Mouse (Mus musculus): ENCODE results near the gene Zfyve27.

DNA sequence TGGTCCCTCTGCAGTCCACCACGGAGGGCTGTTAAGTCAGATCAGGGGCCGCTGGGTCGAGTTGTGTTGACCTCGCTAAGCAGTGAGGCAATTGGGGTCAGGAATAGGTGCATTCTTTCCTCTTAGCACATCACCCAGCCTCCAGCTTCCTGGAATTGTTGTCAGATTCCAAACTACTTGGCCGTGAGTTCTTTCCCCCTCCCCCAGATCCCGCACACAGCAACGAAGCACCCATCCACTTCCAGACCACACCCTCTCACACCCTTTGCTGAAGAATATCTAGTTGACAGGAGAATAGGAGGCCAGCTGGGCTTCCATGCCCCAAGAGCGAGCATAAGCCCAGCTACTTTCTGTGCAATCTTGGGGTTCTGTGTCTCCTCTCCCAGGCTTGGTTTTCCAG, 48.2 kb downstream of the Zfyve27 start:
- no peak for TF ChIP-seq POLR2A (IDR thresholded peaks at IDR 0.05; ENCODE audit: insufficient read depth, low read length)
- no peak for TF ChIP-seq CTCF (IDR thresholded peaks at IDR 0.05; ENCODE audit: low read depth, low read length)
